Mouse (Mus musculus) mouse trophoblast stem cell (cell line): ENCODE measurements at regions not wholly inside any gene's neighbourhood (a gene's known extent, or its start where the extent isn't known, plus 50 kb on each side); places are given as distances from the start of the nearest gene placed in this dataset.
"Not testable (repeated sequence)": the region's sequence is repeated elsewhere in the genome, so short reads cannot be mapped to it uniquely, and the experiment has no call there.

Experiments used
- in situ Hi-C, 2 experiments: fragments of 300-500 bp; cut with MseI, MboI; formaldehyde crosslinking; loops; 2 replicates in 1 of 2; 3 replicates in 1 of 2; pipeline ENCODE4 v1.15.1; 2025

GRCm38 (mm10) chr12:54519370-54519769, 137.0 kb downstream of the Sptssa start:
- in situ Hi-C loops = no loop called here

GRCm38 (mm10) chr12:54517265-54517664, 139.1 kb downstream of the Sptssa start:
- in situ Hi-C loops = no loop called here

DNA sequence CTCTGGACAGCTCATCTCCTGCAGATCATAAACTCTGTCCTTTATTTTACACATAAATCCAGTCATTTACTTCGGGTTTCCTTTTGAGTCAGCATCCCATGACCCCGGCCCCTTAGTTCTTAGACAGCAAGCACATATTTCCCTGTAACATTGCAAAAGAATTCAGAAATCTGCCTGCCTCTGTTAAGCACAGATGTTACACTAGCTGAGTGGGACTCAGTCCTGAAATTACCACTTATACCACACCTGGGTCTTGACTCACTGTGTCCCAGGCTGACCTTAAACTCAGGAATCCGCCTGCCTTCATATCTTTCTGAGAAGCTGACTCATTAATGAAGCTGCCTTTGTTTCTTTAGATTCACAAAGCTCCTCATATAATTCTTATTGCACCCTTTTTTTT, 139.9 kb downstream of the Sptssa start:
- in situ Hi-C loops = no loop called here

DNA sequence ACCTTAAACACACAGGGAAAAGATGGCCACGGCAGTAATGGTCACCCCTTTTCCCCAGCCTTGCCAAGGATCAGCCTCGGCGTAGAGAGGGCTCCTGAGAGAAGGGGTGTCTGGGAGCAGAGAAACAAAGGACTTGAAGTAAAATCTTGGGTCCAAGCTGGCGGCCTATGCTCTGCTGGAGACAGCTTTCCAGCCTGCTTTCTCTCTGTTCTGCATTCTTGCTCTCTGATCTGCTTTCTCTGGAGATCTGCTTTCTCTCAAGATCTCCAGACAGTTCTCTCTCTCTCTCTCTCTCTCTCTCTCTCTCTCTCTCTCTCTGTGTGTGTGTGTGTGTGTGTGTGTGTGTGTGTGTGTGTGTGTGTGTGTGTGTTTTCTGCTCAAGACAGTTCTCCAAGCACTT, 140.3 kb downstream of the Sptssa start:
- in situ Hi-C loops = not testable (repeated sequence)

DNA sequence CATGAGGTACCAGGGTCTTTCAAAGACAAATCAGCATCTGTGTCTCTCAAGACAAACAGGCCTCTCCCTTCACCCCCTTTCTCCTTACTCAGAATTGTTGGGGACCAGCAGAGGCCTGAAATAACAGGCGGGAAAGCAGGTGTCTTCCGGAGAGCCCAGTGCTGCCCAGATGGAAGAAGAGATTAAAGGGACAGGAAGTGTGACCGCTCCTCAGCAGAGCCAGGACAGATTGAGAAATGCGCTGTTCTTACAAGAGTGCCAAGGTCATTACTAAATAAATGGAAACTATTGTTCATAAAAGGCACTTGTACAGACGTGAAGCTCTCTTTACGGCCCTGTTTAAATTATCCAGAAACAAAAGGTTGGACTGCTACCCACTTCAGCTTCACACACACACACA, 146.5 kb downstream of the Sptssa start:
- in situ Hi-C loops = no loop called here

DNA sequence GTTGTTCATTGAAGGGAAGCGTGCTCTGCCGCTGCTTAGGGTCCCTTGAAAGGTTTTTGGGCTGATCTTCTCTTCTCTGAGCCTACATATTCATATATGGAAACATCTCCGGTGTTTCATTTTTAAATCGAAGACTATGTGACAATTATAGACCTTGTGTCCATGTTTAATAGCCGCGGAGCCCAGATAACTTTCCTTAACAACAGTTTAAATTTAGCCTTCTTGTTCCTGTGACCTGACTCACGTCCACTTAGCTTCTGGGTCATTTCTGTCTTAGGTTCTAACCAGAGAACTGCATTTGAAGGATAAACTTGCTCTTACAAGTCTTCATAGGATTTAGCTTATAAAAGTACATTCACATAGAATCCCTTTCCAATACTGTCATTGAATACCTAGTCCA, 153.6 kb downstream of the Sptssa start:
- in situ Hi-C loops = no loop called here

- in situ Hi-C loops = loop anchor here (25.0 kb wide), 1 partner anchor 288 kb away; the partner anchor contains the start of gene Egln3 (in 2 of the 2)
Measured at GRCm38 (mm10) chr12:54499963-54500362, 156.4 kb downstream of the Sptssa start.

DNA sequence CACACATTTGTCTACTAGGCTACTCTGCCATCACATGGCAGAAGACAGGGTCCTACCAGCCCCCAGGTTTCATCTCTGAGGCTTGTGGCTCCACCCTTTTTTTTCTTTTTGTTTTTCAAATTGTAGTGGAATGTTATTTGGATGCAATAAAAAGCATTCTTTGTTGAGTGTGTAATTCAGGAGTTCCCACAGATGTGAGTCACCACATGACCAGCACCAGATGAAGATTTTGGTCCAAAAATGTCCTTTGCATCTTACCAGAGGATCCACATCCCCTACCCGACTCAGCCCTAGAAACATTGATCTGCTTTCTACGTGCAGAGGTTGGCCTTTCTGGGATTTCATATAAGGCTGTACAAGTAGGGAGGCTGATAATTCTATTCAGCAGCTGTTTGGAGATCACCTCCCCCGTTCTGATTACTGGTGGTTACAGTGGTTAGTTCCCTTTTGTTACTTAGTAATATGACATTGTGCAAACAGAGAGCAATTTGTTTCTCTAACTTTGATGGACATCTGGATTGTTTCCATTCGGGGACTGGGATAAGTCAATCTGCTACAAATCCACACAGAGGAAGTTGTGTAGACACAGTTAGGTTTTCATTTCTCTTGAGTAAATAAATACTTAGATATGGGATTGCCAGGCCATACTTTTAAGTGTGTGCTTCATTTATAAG, 160.5 kb downstream of the Sptssa start:
- in situ Hi-C loops = loop anchor here (25.0 kb wide), 1 partner anchor 284 kb away; the partner anchor contains the start of gene Egln3 (in 2 of the 2)

GRCm38 (mm10) chr12:54494756-54495375, 161.5 kb downstream of the Sptssa start:
- in situ Hi-C loops = loop anchor here (25.0 kb wide), 1 partner anchor 283 kb away; the partner anchor contains the start of gene Egln3 (in 2 of the 2)

DNA sequence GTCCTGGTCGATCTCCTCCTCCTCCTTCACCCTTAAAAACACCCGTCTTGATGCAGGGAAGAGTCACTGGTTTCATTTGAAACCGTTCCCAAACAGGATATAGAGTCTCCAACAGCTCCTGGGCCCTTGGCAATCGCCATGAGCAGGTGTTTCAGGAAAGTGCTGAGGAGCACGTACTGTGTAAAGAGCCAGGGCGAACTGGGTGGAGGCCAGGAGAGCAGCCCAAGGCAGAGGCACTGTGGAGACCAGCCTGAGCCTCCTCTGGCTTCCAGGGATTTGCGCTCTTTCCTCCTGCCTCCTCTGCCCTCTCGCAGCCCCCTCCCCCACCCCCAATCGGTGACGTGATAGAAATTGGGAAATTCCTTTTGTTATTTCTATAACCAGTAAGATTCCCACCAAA, 163.6 kb downstream of the Sptssa start:
- in situ Hi-C loops = loop anchor here (25.0 kb wide), 1 partner anchor 280 kb away; the partner anchor contains the start of gene Egln3 (in 2 of the 2)

- in situ Hi-C loops = loop anchor here (25.0 kb wide), 1 partner anchor 278 kb away; the partner anchor contains the start of gene Egln3 (in 2 of the 2)
Measured at GRCm38 (mm10) chr12:54490460-54490859, 165.9 kb downstream of the Sptssa start.

DNA sequence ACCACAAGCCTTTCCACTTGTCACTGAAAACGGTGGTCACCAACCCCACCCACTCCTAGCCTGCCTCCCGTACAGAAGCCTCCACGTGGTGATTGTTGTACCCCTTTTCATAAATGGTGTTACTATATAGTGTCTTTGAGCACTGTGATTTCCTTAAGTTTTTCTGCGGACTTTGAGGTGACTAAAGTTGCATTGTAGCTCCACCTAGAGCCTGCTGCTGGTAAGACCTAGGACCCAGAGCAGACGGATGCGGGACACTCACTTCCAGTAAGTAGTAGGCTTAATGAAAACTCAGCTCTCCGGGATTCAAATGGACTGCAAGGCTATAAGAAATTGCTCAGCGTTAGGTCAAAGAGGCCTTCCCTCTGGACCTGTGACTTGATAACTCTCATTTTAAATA, 166.7 kb downstream of the Sptssa start:
- in situ Hi-C loops = loop anchor here (25.0 kb wide), 1 partner anchor 277 kb away; the partner anchor contains the start of gene Egln3 (in 2 of the 2)

DNA sequence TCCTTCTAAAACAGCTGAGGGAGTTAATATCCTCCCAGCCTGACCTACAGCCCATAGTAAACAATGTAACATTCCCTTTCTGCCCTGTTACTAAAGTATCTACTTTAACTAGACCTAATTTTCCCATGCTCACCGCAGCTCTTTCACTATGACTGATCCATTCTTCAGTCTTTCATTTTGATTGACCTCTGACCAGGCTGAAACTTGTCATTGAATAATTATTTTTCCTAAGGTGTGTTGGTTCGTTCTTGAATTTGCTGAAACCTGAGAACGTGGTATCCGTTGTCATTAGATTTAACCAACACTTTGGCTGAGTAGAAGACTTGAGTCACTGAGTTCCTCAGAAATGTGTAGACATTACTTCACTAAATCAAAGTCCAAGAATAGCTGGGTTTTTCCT, 168.7 kb downstream of the Sptssa start:
- in situ Hi-C loops = loop anchor here (25.0 kb wide), 1 partner anchor 275 kb away; the partner anchor contains the start of gene Egln3 (in 2 of the 2)

GRCm38 (mm10) chr12:54482020-54482419, 174.4 kb downstream of the Sptssa start:
- in situ Hi-C loops = loop anchor here (25.0 kb wide), 1 partner anchor 270 kb away; the partner anchor contains the start of gene Egln3 (in 2 of the 2)

- in situ Hi-C loops = loop anchor here (25.0 kb wide), 1 partner anchor 268 kb away; the partner anchor contains the start of gene Egln3 (in 2 of the 2)
Measured at GRCm38 (mm10) chr12:54479841-54480240, 176.5 kb downstream of the Sptssa start.

GRCm38 (mm10) chr12:54472881-54473280, 183.5 kb downstream of the Sptssa start:
- in situ Hi-C loops = no loop called here

GRCm38 (mm10) chr12:54472407-54472806, 184.0 kb downstream of the Sptssa start:
- in situ Hi-C loops = no loop called here

GRCm38 (mm10) chr12:54467635-54468034, 188.7 kb downstream of the Sptssa start:
- in situ Hi-C loops = no loop called here

DNA sequence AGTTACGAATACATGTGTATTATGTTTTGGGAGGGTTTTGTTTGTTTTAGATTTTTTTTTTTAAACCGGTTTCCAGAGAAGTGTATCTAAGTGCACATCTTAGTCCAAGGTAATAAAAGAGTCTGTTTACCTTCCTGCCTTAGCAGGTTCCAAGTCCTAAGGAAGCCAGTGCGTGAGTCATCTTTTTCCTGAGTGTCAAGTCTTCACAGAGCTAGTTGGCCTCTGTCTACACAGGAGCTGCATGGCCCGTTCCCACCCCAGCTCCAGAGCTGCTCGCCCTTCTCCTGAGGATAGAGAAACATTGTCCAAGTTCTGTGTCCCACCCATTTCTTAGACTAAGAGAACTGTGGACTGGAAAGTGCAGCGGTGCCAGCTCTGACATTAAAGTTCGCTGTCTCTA, 192.6 kb downstream of the Sptssa start:
- in situ Hi-C loops = no loop called here

DNA sequence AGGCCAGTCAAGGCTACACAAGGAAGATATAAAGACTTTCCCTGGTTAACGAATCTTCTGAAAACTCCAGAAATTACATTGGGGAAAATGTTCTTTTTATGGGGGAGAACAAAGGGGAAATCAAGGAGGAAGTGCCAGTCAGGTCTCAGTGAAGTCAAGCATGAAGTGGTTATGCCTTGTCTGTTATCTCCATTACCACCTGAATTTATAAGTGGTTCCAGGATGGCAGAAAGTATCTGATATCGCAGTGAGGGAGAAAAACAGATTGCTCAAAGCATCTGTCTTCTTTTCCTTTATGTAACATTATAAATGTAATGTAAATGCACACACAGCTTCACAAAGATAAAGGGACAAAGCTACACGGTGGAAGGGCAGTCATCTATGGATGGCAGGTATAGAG, 195.0 kb downstream of the Sptssa start:
- in situ Hi-C loops = no loop called here

GRCm38 (mm10) chr12:54460135-54460523, 196.2 kb downstream of the Sptssa start:
- in situ Hi-C loops = no loop called here

- in situ Hi-C loops = no loop called here
Measured at GRCm38 (mm10) chr12:54459462-54460134, 196.8 kb downstream of the Sptssa start.
